36 mouse cellular contexts compared by ENCODE assay signal in the genomic region with DNA sequence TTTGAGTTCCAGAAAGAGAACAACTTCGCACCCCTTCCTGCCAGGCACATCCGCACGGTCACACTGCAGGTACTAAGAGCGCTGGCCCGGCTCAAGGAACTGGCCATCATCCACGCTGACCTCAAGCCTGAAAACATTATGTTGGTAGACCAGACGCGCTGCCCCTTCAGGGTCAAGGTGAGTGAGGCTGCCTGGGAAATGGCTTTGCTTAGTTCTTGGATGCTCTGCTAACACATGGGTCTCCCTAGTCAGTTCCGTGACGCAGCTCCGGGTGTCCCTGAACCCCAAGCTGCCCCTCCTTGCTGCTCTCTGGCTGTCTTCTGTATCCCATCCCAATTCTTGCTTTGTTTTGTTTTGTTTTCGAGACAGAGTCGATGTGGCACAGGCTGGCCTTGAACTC. TPM values are rescaled to one million over a fixed set of nuclear protein-coding genes. Genes with fewer than 3 reads are reported as not detected.
"Had no signal": no experiment of that assay in that cellular context is flagged by ENCODE, and none has a peak within 500 bp of the region (broad histone marks: within the 10 kb centered on the region; RNA-seq: fewer than 3 reads in every experiment).

No protein-coding gene starts in this region.

- H3K36me3 ChIP-seq: heart, embryonic 15.5 days; hindbrain, embryonic 13.5 days; hindbrain, embryonic 15.5 days; intestine, embryonic 15.5 days had no signal

- H3K9me3 ChIP-seq: heart, embryonic 13.5 days; heart, embryonic 15.5 days; hindbrain, embryonic 13.5 days; hindbrain, embryonic 15.5 days; intestine, embryonic 15.5 days; kidney, embryonic 15.5 days had no signal

- H3K4me3 ChIP-seq: heart, embryonic 10.5 days; heart, embryonic 12.5 days; heart, embryonic 13.5 days; heart, embryonic 15.5 days; hindbrain, embryonic 10.5 days; hindbrain, embryonic 12.5 days; hindbrain, embryonic 13.5 days; hindbrain, embryonic 15.5 days; intestine, embryonic 15.5 days; kidney, embryonic 15.5 days; layer of hippocampus, adult 2 months had no signal

- H3K4me1 ChIP-seq: hindbrain, embryonic 12.5 days; hindbrain, embryonic 13.5 days; hindbrain, embryonic 15.5 days; intestine, embryonic 15.5 days; kidney, embryonic 15.5 days had no signal

- H3K9ac ChIP-seq: heart, embryonic 12.5 days; heart, embryonic 13.5 days; heart, embryonic 15.5 days; hindbrain, embryonic 12.5 days; hindbrain, embryonic 13.5 days; hindbrain, embryonic 14.5 days; hindbrain, embryonic 15.5 days; intestine, embryonic 15.5 days; kidney, embryonic 15.5 days had no signal

- ATAC-seq: hindbrain, embryonic 16.5 days; hindbrain, postnatal 0 days; inflammation-experienced regulatory T-cells, adult 6 months; intestine, embryonic 15.5 days; intestine, embryonic 16.5 days; intestine, postnatal 0 days had no signal

- DNase-seq: heart, postnatal 10 days; heart, postnatal 36 days; heart, postnatal 4 days; kidney, adult 11 months; kidney, adult 18-20 months; kidney, adult 2 months; kidney, adult 8-10 months; kidney, adult 9 months; kidney, postnatal 10 days; kidney, postnatal 14 days; kidney, postnatal 25 days; kidney, postnatal 36 days; kidney, postnatal 4 days; layer of hippocampus, adult 9-11 months; layer of hippocampus, postnatal 36 days had no signal

- H3K4me2 ChIP-seq: heart, embryonic 11.5 days; heart, embryonic 12.5 days; heart, embryonic 13.5 days; heart, embryonic 15.5 days; hindbrain, embryonic 12.5 days; hindbrain, embryonic 13.5 days; hindbrain, embryonic 14.5 days; hindbrain, embryonic 15.5 days; intestine, embryonic 15.5 days; kidney, embryonic 15.5 days had no signal

- H3K27me3 ChIP-seq: heart, embryonic 12.5 days; heart, embryonic 13.5 days; heart, embryonic 15.5 days; hindbrain, embryonic 12.5 days; hindbrain, embryonic 13.5 days; hindbrain, embryonic 15.5 days; intestine, embryonic 15.5 days; kidney, embryonic 15.5 days had no signal

- H3K27ac ChIP-seq: heart, embryonic 13.5 days; heart, embryonic 15.5 days; hindbrain, embryonic 10.5 days; hindbrain, embryonic 12.5 days; hindbrain, embryonic 13.5 days; hindbrain, embryonic 14.5 days; hindbrain, embryonic 15.5 days; hindbrain, postnatal 0 days; intestine, embryonic 15.5 days; kidney, embryonic 15.5 days; kidney, postnatal 0 days; layer of hippocampus, adult 2 months had no signal

RNA-seq across cellular contexts. Expression of a gene that starts 0.7 kb away (rescaled TPM):
- total RNA-seq: hematopoietic stem cell, adult 5-6 weeks; layer of hippocampus, adult 18-20 months; layer of hippocampus, postnatal 36 days had no signal
